Mouse (Mus musculus) heart, adult 11 months (tissue): ENCODE measurements at regions not wholly inside any gene's neighbourhood (a gene's known extent, or its start where the extent isn't known, plus 50 kb on each side); places are given as distances from the start of the nearest gene placed in this dataset.

Experiments used
- DNase-seq: peaks from one replicate; pipeline ENCODE4 v3.0.0; 2022

DNA sequence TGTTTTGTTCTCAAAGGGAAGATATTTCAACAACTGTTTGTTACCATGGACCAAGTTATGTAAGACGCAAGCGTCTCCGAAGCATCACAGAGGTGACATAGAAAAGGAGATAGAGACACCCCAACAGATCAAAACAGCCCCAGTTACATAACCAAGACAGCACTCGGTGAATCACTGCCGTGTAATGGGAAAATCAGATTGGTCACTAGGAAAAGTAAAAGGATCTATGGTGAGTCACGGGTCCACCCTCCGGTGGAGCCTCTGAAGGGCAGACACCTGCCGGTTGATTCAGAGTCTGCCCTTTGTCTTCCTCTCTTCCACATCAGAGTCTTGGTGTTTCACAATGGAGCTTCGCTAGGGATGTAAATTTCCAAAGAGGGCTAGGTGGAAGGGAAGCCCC, 62.9 kb upstream of the Odc1 start:
- peak; percentile 45 for DNase-seq

DNA sequence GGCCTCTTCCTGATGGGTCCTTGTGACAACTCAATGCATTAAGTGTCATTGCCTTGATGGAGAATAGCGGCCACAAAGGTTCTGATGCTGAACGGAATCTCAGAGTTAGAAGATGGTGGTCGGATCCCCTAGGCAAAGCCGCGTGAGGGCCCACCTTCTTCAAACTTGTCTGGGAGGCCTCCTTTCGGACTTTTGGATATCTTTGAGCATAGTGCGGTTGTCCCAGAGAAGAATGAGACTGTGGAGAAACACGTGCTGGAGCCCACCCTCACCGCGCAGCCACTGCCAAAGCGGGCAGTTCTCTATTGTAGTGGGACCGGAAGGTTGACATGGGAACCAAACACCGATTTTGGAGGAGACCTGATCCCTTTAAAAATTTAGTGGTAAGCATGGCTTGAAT, 62.4 kb upstream of the Odc1 start:
- DNase-seq: peak; percentile 63

DNA sequence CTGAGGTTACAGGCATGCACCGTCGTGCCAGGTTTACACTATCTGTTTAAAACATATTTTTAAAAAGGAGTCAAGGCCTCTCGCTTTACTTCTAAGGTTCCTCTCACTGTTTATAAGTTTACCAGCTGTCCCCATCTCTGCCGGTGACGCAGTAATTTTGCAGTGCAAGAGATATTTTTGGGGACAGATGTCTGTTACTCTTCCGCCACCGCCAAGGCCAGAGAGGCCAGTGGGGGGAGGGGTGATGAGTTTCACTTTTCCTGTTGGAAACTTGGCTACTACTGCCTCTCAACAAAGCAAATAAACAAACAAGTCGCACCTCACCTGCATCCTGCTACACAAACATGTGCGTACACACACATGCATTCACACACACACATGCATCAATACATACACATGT, 60.1 kb upstream of the Odc1 start:
- peak; percentile 96 for DNase-seq

DNA sequence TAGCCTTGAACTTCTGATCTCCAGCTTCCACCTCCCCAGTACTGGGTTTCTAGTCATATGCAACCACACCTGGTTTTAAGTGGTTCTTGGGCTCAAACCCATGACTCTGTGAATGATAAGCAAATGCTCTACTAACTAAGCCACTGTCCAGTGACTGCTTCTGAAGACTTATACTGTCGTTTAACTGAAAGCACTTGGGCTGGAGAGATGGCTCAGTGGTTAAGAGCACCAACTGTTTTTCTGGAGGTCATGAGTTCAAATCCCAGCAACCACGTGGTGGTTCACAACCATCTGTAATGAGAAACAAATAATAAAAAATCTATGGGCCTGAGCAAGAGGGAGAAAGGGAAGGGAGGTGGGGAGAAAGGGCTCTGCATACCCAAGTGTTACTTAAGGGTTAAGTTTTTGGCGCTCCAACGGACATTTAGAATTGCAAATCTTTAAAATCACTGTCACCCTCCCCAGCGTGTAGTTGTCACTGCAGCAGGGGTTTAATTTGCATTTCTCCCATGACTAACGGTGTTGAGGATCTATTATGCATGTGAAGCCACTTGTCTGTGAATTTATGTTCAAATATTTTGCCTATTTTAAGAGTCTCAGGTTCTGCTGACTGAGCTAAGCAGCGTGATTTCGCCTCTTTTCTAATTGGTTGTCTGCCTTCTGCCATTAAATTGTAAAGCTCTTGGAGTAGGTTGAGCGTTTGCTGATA, 58.4 kb upstream of the Odc1 start:
- DNase-seq: peak; percentile 55

DNA sequence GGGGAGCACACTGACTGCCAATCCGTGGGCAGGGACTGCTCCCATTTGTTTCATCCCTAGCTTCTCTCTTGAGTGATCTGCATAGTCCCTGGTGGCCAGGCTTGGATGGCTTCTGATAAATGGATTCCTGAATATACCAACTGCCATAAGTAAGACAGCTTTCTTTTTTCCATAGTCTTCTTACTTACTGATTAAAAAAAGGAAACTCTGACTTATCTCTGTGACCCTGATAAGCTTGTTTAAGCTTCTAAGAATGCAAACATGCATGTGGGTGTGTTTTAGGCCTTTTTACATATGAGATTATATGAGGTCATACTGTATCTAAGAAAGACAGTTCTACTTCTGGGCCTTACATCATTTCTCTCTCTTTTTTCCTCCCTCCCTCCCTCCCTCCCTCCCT, 57.3 kb upstream of the Odc1 start:
- DNase-seq: no peak

DNA sequence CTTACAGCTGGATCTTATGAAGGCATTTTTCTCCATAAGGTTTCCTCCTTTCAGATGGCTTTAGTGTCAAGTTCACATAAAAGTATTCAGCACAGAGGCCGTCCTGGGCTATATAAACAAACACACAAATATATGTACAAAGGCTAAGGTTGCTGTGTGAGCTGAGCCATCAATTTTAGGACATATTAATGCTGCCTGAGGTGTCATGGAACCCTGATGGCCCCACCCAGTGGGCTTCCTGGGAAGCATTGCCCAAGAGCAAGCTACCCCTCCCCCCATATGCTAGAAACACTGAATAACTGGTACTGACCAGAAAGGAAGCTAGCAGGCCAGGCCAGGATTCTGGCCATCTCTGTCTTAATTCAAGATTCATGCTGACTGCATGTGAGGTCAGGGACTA, 56.4 kb upstream of the Odc1 start:
- peak; percentile 74 for DNase-seq

DNA sequence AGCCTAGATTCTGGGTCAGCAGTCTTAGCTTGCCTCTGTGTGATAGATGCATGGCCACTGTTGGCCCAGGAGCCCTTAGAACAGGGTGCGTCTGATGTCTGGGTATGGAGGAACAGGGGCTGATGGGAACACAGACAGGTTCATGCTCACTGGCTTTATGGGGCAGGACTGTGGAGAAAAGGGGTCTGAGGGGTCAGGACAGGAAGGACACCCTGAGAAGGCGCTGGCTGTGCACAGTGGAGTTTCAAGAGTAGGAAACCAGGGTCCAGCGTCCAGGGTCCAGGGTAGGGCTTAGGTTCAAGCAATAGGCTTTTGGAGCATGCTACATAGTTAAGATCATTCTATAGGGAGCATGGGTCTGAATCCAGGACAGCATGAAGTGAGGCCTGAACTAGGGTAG, 54.6 kb upstream of the Odc1 start:
- peak; percentile 79 for DNase-seq

DNA sequence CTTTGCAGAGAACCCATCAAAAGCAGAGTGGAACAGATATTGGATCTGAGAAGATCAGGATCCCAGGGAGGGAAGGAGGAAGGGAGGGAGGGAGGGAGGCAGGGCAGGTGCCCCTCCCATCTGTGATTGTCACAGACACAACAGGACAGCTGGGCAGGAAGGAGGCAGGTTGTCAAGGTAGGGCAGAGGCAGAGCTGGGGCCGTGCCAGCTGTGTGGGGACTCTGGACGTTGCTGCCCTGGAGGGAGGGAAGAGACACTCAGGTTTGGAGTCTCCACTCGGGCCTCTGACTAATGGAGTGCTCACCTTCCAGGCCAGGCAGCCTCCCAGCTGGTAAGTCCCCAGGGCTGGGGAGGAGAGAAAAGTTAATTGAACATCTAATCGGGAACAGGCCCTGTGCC, 52.0 kb upstream of the Odc1 start:
- DNase-seq: peak; percentile 75

DNA sequence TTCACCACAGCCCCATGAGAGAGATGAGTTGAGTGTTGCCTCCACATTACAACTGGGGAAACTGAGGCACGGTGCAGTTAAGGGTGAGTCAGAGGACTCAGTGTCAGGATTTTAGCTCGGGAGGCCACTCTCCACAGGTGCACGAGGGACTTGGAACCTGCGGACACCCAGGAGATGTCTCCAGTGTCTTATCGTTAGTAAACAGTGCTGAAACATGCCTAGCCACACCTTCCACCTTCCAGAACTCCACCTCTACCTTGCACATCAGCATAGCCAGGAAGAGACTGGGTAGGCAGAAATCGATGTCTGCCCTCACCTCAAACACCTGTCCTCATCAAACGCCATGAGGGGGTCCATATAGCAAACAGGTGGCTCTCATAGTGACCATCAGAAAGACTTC, 51.5 kb upstream of the Odc1 start:
- DNase-seq: no peak

DNA sequence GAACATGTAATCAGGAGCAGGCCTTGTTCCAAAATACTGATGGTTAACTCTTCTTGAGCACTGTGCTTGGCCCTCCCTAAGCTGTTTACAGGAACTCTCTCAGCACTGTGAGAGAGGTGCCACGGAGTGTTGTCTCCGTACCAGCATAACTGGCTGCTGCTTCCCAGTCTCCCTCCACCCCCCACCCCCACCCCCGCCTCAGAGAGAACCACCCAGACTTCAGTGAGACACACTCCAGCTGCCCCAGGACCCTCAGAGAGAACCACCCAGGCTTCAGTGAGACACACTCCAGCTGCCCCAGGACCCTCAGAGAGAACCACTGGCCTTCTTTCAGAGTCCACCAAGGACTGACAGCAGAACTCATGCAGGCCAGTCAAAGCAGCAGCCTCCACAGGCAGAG, 50.8 kb upstream of the Odc1 start:
- DNase-seq: peak; percentile 53
